Mouse (Mus musculus): ENCODE measurements at regions not wholly inside any gene's neighbourhood (a gene's known extent, or its start where the extent isn't known, plus 50 kb on each side); places are given as distances from the start of the nearest gene placed in this dataset.
A peak's percentile ranks its signal among the peaks of the same experiment; 100 is the strongest.

DNA sequence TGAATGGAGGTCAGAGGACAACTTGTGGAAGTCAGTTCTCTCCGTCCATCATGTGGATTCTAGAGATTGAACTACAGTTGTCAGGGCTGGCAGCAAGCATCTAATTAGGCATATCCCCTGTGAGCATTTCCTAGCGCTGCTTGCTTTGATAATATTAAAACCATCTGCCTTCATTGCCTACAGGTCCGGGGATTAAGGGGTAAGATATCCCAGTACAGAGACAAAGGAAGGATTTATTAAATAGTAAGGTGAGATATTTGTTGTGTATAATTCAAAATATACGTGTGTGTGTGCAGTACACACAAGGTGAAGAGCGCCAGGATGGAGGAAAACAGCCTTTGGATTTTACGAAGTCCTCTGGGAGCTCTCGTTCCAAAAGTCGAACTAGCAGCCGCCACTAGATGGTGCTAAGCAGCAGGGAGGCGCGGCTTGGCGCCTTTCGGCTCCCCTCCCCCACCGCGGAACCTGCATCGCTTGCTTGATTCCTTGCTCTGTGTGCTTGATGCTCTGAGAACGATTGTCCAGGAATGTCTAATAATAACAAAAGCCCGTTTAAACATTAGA, 88.4 kb upstream of the Rpl34 start:
- peak; percentile 94 for DNase-seq

DNA sequence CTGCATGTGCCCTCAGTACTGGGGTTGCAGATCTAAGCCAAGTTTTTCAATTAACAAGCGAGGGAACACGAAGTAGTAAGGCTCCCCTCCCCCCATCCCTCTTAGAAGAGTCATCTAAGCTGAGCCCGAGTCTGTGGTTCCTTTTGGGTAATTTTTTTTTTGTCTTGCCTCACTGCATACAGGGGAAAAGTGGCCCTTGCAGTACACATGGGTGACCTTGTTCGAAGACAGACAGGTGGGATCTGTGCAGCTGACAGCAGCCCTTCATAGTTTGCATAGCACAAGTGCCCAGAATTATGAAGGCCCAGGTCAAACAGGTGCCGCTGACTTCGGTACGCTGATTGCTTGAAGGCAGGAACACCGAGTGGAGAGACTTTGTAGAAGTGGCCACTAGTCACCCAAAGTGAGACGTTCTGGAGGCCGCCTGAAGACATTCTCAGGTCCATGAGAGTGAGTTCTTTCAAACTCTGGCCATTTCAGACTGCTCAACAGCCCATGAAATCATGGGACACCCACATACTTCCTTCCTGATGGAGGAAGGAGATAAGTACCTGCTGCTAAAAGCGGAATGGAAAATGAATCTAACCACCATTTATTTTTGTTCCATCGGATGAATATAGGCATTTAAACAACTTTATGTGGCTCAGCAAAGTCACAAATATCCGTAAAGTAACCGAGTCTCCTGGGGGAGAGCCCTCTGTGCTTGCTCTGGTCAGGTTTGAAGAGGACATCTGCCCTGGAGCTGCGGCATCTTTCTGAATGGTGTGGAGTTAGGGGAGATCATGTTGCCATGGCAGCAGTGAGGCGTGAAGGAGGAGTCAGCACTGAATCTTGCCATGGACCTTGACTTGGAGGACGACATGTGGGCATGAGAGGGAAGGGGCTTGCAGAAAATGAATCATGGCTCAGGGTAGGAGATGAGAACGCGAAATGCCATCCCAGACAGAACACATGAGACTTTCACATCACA, 79.8 kb upstream of the Rpl34 start:
- peak; percentile 74 for DNase-seq

DNA sequence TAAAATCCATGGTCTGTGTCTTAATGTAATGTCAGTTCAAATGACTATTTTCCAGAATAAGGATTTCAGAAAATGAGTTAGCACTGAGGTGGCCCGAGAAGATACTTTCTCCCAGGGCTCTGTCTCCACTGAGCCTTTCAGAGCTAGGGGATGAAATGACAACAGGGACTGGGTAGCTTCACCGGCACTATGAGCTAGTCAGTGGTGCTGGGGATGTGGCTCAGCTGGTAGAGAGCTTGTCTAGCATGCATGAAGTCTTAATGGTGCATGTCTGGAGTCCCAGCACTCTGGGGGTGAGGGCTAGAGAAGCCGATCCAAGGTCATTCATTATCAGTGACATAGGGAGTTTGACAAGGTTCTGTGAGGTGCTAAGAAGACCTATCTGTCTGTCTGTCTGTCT, 75.1 kb upstream of the Rpl34 start:
- no peak for DNase-seq

DNA sequence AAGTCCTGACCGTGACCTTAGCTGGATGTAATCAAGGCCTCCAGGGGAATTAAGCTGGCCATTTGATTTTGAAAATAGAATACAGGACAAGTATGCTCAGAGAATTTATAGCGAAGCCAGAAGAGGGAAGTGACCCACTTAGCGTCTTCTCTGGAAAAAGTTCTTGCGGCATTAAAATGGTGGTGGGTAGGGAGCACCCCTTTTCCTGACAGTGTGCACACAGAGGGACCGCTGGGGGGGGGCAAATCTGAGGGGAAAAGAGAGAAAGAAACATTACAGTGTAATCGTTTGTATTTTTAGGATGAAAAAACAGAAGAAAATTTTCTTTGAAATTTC, 74.1 kb upstream of the Rpl34 start:
- DNase-seq: peak; percentile 49

DNA sequence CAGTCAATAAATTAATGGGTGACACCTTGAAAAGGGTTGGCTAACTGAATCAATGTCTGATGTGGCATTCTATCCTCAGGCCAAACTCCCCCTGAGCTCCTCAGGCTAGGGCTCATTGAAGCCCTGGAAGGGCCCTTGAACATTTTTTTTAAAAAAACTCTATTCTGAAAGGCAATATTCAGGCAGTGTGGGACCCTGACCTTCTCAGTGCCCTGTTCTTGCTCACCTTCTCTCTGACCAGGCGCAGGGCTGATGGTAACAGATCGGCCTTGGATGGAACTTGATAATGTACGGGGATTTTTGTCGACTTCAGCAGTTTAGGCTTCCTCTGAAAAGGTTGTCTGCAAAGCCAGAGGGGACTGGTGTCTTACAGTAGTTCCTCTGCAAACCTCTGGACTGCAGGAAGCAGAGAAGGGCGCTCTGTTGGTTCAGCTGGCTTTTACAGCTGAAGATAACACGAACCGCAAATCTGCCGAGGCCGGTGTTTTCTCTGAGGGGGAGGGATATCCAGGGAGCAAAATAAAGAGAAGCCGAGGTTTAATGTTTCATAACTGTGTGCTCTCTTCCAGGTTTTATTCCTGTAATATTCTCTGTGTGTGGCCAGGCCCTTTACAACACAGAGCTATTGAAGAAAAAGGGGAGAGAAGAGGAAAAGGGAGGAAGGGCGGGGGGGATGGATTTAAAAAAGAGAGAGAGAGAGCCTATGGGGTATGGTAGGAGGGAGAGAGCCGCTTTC, 73.6 kb upstream of the Rpl34 start:
- DNase-seq: peak; percentile 84

DNA sequence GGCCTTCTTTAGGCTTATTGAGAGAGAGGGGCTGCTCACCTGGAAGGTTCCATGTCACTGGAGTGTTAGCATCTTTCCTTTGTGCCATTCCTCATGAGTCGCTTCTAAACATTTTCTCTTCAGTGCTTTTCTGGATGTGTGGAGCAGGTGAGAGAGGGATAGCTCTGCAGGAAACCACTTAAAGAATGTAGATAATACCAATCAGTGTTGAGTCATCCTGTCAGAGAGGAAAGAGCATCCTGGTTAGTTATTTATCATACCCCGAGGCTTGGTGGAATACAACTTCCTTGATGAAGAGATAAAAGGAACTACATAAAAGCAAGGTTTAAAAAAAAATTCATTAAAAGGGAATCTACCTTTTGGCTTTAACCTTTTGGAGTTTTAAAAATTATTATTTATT, 69.8 kb upstream of the Rpl34 start:
- no peak for DNase-seq

DNA sequence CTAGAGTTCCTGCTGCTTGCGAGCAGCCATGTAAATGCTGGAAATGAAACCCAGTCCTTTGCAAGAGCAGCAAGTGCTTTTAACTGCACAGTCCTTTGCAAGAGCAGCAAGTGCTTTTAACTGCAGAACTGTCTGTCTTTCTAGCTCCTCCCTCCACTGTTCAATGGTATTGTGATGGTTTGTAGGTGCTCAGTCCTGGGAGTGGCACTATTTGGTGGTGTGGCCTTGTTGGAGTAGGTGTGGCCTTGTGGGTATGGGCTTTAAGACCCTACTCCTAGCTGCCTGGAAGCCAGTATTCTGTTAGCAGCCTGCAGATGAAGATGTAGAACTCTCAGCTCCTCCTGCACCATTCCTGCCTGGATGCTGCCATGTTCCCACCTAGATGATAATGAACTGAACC, 67.8 kb upstream of the Rpl34 start:
- DNase-seq: peak; percentile 54

DNA sequence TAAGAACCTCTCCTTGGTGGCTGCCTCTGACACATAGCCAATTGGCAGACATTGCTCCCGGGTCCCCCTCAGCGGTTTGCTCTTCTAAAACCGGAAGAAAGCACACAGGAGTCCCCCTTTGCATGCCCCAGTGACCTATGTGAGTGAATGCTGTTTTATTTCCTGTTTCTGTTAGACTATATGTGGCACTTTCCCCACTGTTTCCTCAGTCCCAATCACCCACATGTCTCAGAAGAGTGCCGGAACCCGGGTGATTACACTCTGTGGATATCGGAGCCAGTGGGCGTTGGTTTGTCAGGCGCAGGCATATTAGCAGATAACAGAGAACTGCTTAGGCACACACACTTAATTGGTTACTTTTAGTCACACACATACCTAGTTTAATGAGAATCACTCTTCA, 66.3 kb upstream of the Rpl34 start:
- DNase-seq: peak; percentile 60

DNA sequence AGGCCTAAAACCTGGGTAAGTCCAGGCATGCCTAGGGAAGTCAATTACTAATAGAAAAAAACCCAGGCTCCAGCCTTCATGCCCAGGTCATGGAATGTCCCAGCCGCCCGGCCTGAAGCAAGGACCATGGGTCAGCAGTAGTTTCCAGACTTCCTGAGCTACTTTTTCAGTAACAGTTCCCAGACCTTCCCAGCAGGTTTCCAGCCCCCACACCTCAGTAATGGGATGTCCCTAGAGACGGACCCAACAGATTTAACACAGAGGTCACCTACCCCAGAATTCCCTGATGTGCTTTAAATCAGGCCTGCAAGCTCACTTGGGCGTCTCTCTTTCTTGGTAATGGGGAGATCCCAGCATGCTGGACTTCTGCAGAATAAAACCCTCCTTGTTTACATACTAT, 65.2 kb upstream of the Rpl34 start:
- peak; percentile 76 for DNase-seq

DNA sequence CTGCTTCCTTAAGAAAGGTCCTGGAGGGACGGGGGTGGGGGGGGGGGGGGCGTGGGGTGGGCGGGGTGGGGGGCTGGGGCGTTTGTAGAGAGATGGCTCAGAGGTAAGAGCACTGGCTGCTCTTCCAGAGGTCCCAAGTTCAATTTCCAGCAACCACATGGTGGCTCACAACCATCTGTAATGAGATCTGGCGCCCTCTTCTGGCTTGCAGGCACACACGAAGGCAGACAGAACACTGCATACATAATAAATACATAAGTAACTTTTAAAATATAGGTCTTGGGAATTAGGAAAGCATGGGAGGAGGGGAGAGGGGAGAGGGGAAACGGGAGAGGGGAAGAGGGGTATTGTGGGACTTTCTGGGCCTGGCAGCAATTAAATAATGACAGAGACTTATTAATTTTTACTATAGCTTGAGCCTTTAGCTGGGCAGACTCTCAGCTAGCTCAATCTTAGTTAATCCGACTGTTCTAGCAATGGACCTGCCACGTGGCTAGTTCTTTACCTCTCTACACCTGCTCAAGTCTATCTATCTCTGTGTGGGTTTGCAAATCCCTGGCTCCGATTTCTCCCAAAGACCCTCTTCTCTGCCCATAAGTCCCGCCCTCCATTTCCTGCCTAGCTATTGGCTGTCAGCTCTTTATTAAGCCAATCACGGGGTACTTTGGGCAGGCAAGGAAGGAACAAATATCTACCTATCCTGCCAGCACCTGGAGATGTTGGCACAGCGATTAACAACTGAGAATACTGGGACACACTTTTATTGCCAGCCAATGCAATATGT, 64.1 kb upstream of the Rpl34 start:
- peak; percentile 74 for DNase-seq

DNA sequence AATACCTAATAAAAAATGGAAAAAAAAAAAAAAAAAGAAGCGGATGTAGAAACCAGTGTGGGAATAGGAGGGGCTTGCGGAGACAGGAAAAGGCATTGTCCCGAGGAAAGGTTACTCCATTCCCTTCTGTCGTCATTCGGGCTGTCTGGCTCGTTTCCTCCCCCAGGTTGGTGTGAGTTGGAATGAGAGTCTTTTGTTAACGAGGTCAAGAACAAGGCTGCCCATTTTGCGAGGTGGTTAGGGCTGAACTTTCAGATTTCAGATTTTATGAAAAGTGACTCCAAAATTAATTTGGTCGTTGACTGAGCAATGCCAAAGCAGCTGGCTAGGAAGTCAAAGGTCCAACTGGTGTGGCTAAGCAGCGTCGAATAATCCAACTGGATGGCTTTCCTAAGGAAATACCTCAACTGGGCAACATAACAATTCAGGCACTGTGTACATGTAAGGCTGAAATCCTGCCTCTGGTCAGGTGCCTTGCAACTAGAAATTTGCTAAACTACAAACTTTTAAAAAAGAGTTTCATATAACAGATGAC, 50.6 kb upstream of the Rpl34 start:
- peak; percentile 87 for DNase-seq

Data from heart, adult 11 months (tissue).